ENCODE assay signal across 8 mouse cellular contexts in the genomic region with DNA sequence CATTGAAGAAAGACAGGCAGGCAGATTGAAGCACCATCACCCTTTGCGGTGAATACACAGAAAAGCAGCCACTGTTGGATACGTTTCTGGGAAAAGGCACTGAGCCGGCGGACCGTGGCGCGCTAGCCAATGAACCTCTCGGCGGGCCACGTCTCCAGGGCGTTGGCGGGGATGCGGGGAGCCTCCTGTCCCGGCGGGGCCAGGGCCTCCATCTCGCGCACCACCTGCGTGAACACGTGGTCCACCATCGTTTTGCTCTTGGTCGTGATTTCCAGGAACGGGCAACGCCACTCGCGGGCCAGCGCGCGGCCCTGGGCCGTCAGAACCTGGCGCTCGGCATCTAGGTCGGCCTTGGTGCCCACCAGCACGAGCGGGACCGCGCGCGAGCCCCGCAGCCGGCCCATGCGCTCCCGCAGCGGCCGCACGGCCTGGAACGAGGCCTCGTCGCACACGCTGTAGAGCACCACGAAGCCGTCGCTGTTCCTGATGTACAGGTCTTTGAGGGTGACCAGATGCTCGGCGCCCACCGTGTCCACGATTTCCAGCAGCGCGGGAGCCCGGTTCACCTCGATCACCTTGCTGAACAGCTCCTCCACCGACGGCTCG. TPM values are rescaled to one million over a fixed set of nuclear protein-coding genes. Genes with fewer than 3 reads are reported as not detected.
A peak's percentile ranks its signal among the peaks of the same experiment; 100 is the strongest.
DNase-seq lines count a peak whose midpoint lies in the region; ATAC-seq and TF ChIP-seq lines count a peak whose summit lies in the region.

No protein-coding gene starts in this region.

- no peak for TF ChIP-seq CTCF in liver, adult 2 months (IDR thresholded peaks at IDR 0.05; ENCODE audit: low read depth, low read length)

- H3K4me1 ChIP-seq in liver, adult 2 months (ENCODE audit: control insufficient read depth, insufficient read depth, low read length) = peaks cover 3% of the 10 kb centered on the region; the same call in 1 of the 2 replicates
- peaks cover 39% of the 10 kb centered on the region for H3K4me1 ChIP-seq in forebrain, embryonic 10.5 days
- H3K4me1 ChIP-seq in limb, embryonic 10.5 days = peaks cover 40% of the 10 kb centered on the region
- peaks cover 22% of the 10 kb centered on the region for H3K4me1 ChIP-seq in neural tube, embryonic 15.5 days

- H3K9ac ChIP-seq in liver, adult 2 months (ENCODE audit: low read depth, low read length) = peak overlapping the region; percentile 3; the same call in 1 of the 2 replicates
- peak overlapping the region; percentile 35; the same call in 1 of the 2 replicates for H3K9ac ChIP-seq in neural tube, embryonic 15.5 days (replicated peaks)

- no peak overlapping the region for H3K27ac ChIP-seq in liver, adult 2 months (replicated peaks; ENCODE audit: insufficient read depth, low read depth, low read length)
- peak overlapping the region; percentile 86 for H3K27ac ChIP-seq in forebrain, embryonic 10.5 days
- peak overlapping the region; percentile 87 for H3K27ac ChIP-seq in limb, embryonic 10.5 days
- H3K27ac ChIP-seq in neural tube, embryonic 15.5 days (replicated peaks) = no peak overlapping the region

- ATAC-seq in neural tube, embryonic 15.5 days (ENCODE audit: low FRiP score) = no peak

- 3% methylated on average over 63 of the region's 63 CpGs for whole genome bisulfite sequencing in liver, adult 2 months
- under 1% methylated on average over 63 of the region's 63 CpGs for WGBS in forebrain, embryonic 10.5 days
- under 1% methylated on average over 63 of the region's 63 CpGs for WGBS in limb, embryonic 10.5 days
- WGBS in neural tube, embryonic 15.5 days = under 1% methylated on average over 63 of the region's 63 CpGs

- no peaks in the 10 kb centered on the region for H3K79me2 ChIP-seq in liver, adult 2 months (ENCODE audit: control insufficient read depth, insufficient read depth, low read length)

- H3K27me3 ChIP-seq in liver, adult 2 months (ENCODE audit: control insufficient read depth, insufficient read depth, low read length) = peaks cover 14% of the 10 kb centered on the region
- H3K27me3 ChIP-seq in forebrain, embryonic 10.5 days (ENCODE audit: poor library complexity, severe bottlenecking) = peaks cover 92% of the 10 kb centered on the region
- H3K27me3 ChIP-seq in limb, embryonic 10.5 days (ENCODE audit: low read depth, poor library complexity, severe bottlenecking) = peaks cover 85% of the 10 kb centered on the region
- peaks cover 68% of the 10 kb centered on the region for H3K27me3 ChIP-seq in neural tube, embryonic 15.5 days (replicated peaks)

- no peak for TF ChIP-seq POLR2A in liver, adult 2 months (IDR thresholded peaks at IDR 0.05; ENCODE audit: extremely low read depth, insufficient read depth, low read length)

- peak overlapping the region; percentile 61 for H3K4me2 ChIP-seq in neural tube, embryonic 15.5 days

- DNase-seq in liver, adult 2 months (ENCODE audit: extremely low read depth, low read depth, low spot score) = no peak
- DNase-seq in liver = no peak
- peak; percentile 35 for DNase-seq in forebrain, embryonic 10.5 days (ENCODE audit: extremely low spot score, low spot score)
- DNase-seq in limb, embryonic 10.5 days (ENCODE audit: low spot score) = no peak
- DNase-seq in frontal cortex, adult 2 months (ENCODE audit: extremely low spot score in 1 of 2, low spot score in 1 of 2) = no peak
- DNase-seq in cerebellum, postnatal 14 days = no peak
- no peak for DNase-seq in left cerebral cortex, adult 9 months (ENCODE audit: low spot score in 2 of 2)

- no peaks in the 10 kb centered on the region for H3K9me3 ChIP-seq in forebrain, embryonic 10.5 days
- no peaks in the 10 kb centered on the region for H3K9me3 ChIP-seq in limb, embryonic 10.5 days (replicated peaks)
- no peaks in the 10 kb centered on the region for H3K9me3 ChIP-seq in neural tube, embryonic 15.5 days (replicated peaks)

- H3K4me3 ChIP-seq in liver, adult 2 months (ENCODE audit: insufficient read depth, low read depth, low read length) = peak overlapping the region; percentile 39; the same call in 1 of the 2 replicates
- peak overlapping the region; percentile 63 for H3K4me3 ChIP-seq in forebrain, embryonic 10.5 days
- peak overlapping the region; percentile 65 for H3K4me3 ChIP-seq in limb, embryonic 10.5 days
- H3K4me3 ChIP-seq in neural tube, embryonic 15.5 days (replicated peaks) = peak overlapping the region; percentile 38

- no peaks in the 10 kb centered on the region for H3K36me3 ChIP-seq in liver, adult 2 months (ENCODE audit: control insufficient read depth, insufficient read depth, low read length)
- no peaks in the 10 kb centered on the region for H3K36me3 ChIP-seq in forebrain, embryonic 10.5 days (replicated peaks)
- H3K36me3 ChIP-seq in limb, embryonic 10.5 days = no peaks in the 10 kb centered on the region
- no peaks in the 10 kb centered on the region for H3K36me3 ChIP-seq in neural tube, embryonic 15.5 days

RNA-seq across cellular contexts. Expression of a gene that starts 0.5 kb away (rescaled TPM):
- total RNA-seq in liver, adult 2 months (2014; rRNA removed) = not detected in 2 replicates
- polyA plus RNA-seq in liver, adult 2 months (2012; rRNA removed) = not detected in 2 replicates
- 7.1 and 9.8 TPM in 2 replicates for polyA plus RNA-seq in forebrain, embryonic 10.5 days (2016; fragmentation: Nextera tagmentation; extraction: Ambion mirVana)
- polyA plus RNA-seq in limb, embryonic 10.5 days (2016; fragmentation: Nextera tagmentation; extraction: Ambion mirVana) = 11.4 and 13.7 TPM in 2 replicates
- 2.9 and 12.0 TPM in 2 replicates for polyA plus RNA-seq in neural tube, embryonic 15.5 days (2015; fragmentation: Nextera tagmentation; extraction: Ambion mirVana)
- polyA plus RNA-seq in frontal cortex, adult 2 months (2012; rRNA removed) = 6.4 and 7.4 TPM in 2 replicates

RNA-seq across cellular contexts. Expression of a gene that starts 42.9 kb away (rescaled TPM):
- 10.0 and 14.6 TPM in 2 replicates for total RNA-seq in liver, adult 2 months (2014; rRNA removed)
- 28.9 and 29.1 TPM in 2 replicates for polyA plus RNA-seq in liver, adult 2 months (2012; rRNA removed)
- 2.1 and 4.4 TPM in 2 replicates for polyA plus RNA-seq in forebrain, embryonic 10.5 days (2016; fragmentation: Nextera tagmentation; extraction: Ambion mirVana)
- 4.3 and 6.0 TPM in 2 replicates for polyA plus RNA-seq in limb, embryonic 10.5 days (2016; fragmentation: Nextera tagmentation; extraction: Ambion mirVana)
- polyA plus RNA-seq in neural tube, embryonic 15.5 days (2015; fragmentation: Nextera tagmentation; extraction: Ambion mirVana) = 1.00 and 3.3 TPM in 2 replicates
- polyA plus RNA-seq in frontal cortex, adult 2 months (2012; rRNA removed) = 1.0 and 1.5 TPM in 2 replicates

RNA-seq across cellular contexts. Expression of a gene that starts 52.7 kb away (rescaled TPM):
- total RNA-seq in liver, adult 2 months (2014; rRNA removed) = 94.2 and 121 TPM in 2 replicates
- polyA plus RNA-seq in liver, adult 2 months (2012; rRNA removed) = 93.7 and 96.3 TPM in 2 replicates
- polyA plus RNA-seq in forebrain, embryonic 10.5 days (2016; fragmentation: Nextera tagmentation; extraction: Ambion mirVana) = 740 and 785 TPM in 2 replicates
- polyA plus RNA-seq in limb, embryonic 10.5 days (2016; fragmentation: Nextera tagmentation; extraction: Ambion mirVana) = 669 and 688 TPM in 2 replicates
- polyA plus RNA-seq in neural tube, embryonic 15.5 days (2015; fragmentation: Nextera tagmentation; extraction: Ambion mirVana) = 547 and 548 TPM in 2 replicates
- polyA plus RNA-seq in frontal cortex, adult 2 months (2012; rRNA removed) = 150 and 178 TPM in 2 replicates

Comparison
In these comparisons a context has a peak if more than half of its experiments do, and no peak if none do; other contexts are left out.
1. H3K27ac ChIP-seq: peak in forebrain, embryonic 10.5 days (single experiment) and limb, embryonic 10.5 days (single experiment); none in liver, adult 2 months (single experiment) and neural tube, embryonic 15.5 days (single experiment).
2. Peak in every context shown above with its lines, with median percentiles within 50 percentile points of each other: H3K4me3 ChIP-seq.